Mouse (Mus musculus): ENCODE results near the gene Lrfn3. TPM values are rescaled to one million over a fixed set of nuclear protein-coding genes. Genes with fewer than 3 reads are reported as not detected.
A peak's percentile ranks its signal among the peaks of the same experiment; 100 is the strongest.

Gene Lrfn3
- 1.9 and 2.0 TPM in 2 replicates for polyA plus RNA-seq (2015; fragmentation: Nextera tagmentation; extraction: Ambion mirVana)

GRCm38 (mm10) chr7:30362652-30363343 lies at the start of gene Lrfn3:
TSS of gene Lrfn3 (minus strand) at chr7:30362772.
- Histone ChIP-seq H3K27ac (replicated peaks) (no peak within 1 kb of the TSS), H3K36me3 (replicated peaks) (no peaks in the 10 kb centered on the region), H3K4me2 (peak within 1 kb of the TSS; percentile 58), H3K27me3 (peaks cover 30% of the 10 kb centered on the region), H3K4me1 (replicated peaks) (peaks cover 5% of the 10 kb centered on the region; the same call in 1 of the 2 replicates), H3K9me3 (replicated peaks) (no peaks in the 10 kb centered on the region), H3K4me3 (replicated peaks) (peak within 1 kb of the TSS; percentile 51), H3K9ac (peak within 1 kb of the TSS; percentile 40; the same call in 1 of the 2 replicates)
- no peak for ATAC-seq (ENCODE audit: insufficient read depth)
- 2% methylated on average over 51 of the region's 55 CpGs for WGBS (ENCODE audit: insufficient replicate concordance)

GRCm38 (mm10) chr7:30411023-30411422 lies 48.5 kb upstream of the Lrfn3 start:
- Histone ChIP-seq H3K4me2 (no peak overlapping the region), H3K4me1 (replicated peaks) (peaks cover 10% of the 10 kb centered on the region; the same call in 1 of the 2 replicates), H3K27me3 (no peaks in the 10 kb centered on the region), H3K4me3 (replicated peaks) (no peak overlapping the region), H3K9ac (no peak overlapping the region), H3K27ac (replicated peaks) (no peak overlapping the region), H3K36me3 (replicated peaks) (no peaks in the 10 kb centered on the region), H3K9me3 (replicated peaks) (no peaks in the 10 kb centered on the region)
- no peak for ATAC-seq (ENCODE audit: insufficient read depth)
- 39% methylated on average over 3 of the region's 3 CpGs for WGBS (ENCODE audit: insufficient replicate concordance)

- ATAC-seq (ENCODE audit: insufficient read depth), result no peak
- H3K4me1 ChIP-seq (replicated peaks), result peaks cover 10% of the 10 kb centered on the region; the same call in 1 of the 2 replicates
- H3K9me3 ChIP-seq (replicated peaks), result no peaks in the 10 kb centered on the region
- H3K27me3 ChIP-seq, result no peaks in the 10 kb centered on the region
- H3K4me2 ChIP-seq, result no peak overlapping the region
- no peaks in the 10 kb centered on the region for H3K36me3 ChIP-seq (replicated peaks)
- H3K27ac ChIP-seq (replicated peaks), result no peak overlapping the region
- H3K4me3 ChIP-seq (replicated peaks), result no peak overlapping the region
- WGBS (ENCODE audit: insufficient replicate concordance), result 51% methylated on average over 2 of the region's 2 CpGs
- no peak overlapping the region for H3K9ac ChIP-seq
These were observed 47.2 kb upstream of the Lrfn3 start for GRCm38 (mm10) chr7:30409789-30410188.

- no peaks in the 10 kb centered on the region for H3K36me3 ChIP-seq (replicated peaks)
- WGBS (ENCODE audit: insufficient replicate concordance), result 60% methylated on average over 3 of the region's 3 CpGs
- H3K27ac ChIP-seq (replicated peaks), result no peak overlapping the region
- H3K9ac ChIP-seq, result no peak overlapping the region
- no peaks in the 10 kb centered on the region for H3K27me3 ChIP-seq
- H3K9me3 ChIP-seq (replicated peaks), result no peaks in the 10 kb centered on the region
- H3K4me1 ChIP-seq (replicated peaks), result peaks cover 10% of the 10 kb centered on the region; the same call in 1 of the 2 replicates
- H3K4me2 ChIP-seq, result no peak overlapping the region
- no peak overlapping the region for H3K4me3 ChIP-seq (replicated peaks)
- no peak for ATAC-seq (ENCODE audit: insufficient read depth)
These were observed 46.1 kb upstream of the Lrfn3 start for GRCm38 (mm10) chr7:30408639-30409038.

- Histone ChIP-seq H3K9ac (no peak overlapping the region), H3K27me3 (no peaks in the 10 kb centered on the region), H3K36me3 (replicated peaks) (no peaks in the 10 kb centered on the region), H3K4me2 (no peak overlapping the region), H3K9me3 (replicated peaks) (no peaks in the 10 kb centered on the region), H3K4me3 (replicated peaks) (no peak overlapping the region), H3K27ac (replicated peaks) (no peak overlapping the region), H3K4me1 (replicated peaks) (no peaks in the 10 kb centered on the region)
- no peak for ATAC-seq (ENCODE audit: insufficient read depth)
- WGBS (ENCODE audit: insufficient replicate concordance), result 34% methylated on average over 4 of the region's 4 CpGs
These were observed 39.8 kb upstream of the Lrfn3 start for GRCm38 (mm10) chr7:30402343-30402742.

- Histone ChIP-seq H3K4me2 (no peak overlapping the region), H3K4me3 (replicated peaks) (no peak overlapping the region), H3K36me3 (replicated peaks) (no peaks in the 10 kb centered on the region), H3K4me1 (replicated peaks) (no peaks in the 10 kb centered on the region), H3K27ac (replicated peaks) (no peak overlapping the region), H3K9me3 (replicated peaks) (no peaks in the 10 kb centered on the region), H3K27me3 (no peaks in the 10 kb centered on the region), H3K9ac (no peak overlapping the region)
- WGBS (ENCODE audit: insufficient replicate concordance), result 57% methylated on average over 7 of the region's 7 CpGs
- ATAC-seq (ENCODE audit: insufficient read depth), result no peak
These were observed 37.1 kb upstream of the Lrfn3 start for GRCm38 (mm10) chr7:30399671-30400070.

GRCm38 (mm10) chr7:30394871-30395270 lies 32.3 kb upstream of the Lrfn3 start:
- Histone ChIP-seq H3K4me2 (no peak overlapping the region), H3K27ac (replicated peaks) (no peak overlapping the region)

GRCm38 (mm10) chr7:30394379-30394778 lies 31.8 kb upstream of the Lrfn3 start:
- Histone ChIP-seq H3K4me1 (replicated peaks) (peaks cover 5% of the 10 kb centered on the region; the same call in 1 of the 2 replicates), H3K9me3 (replicated peaks) (no peaks in the 10 kb centered on the region), H3K36me3 (replicated peaks) (no peaks in the 10 kb centered on the region), H3K9ac (no peak overlapping the region), H3K4me2 (no peak overlapping the region), H3K27me3 (no peaks in the 10 kb centered on the region), H3K4me3 (replicated peaks) (no peak overlapping the region), H3K27ac (replicated peaks) (peak overlapping the region; percentile 67)
- peak; percentile 70 for ATAC-seq (ENCODE audit: insufficient read depth)
- 13% methylated on average over 11 of the region's 11 CpGs for WGBS (ENCODE audit: insufficient replicate concordance)

More at GRCm38 (mm10) chr7:30394871-30395270, 32.3 kb upstream of the Lrfn3 start:
- H3K4me3 ChIP-seq (replicated peaks), result no peak overlapping the region
- peaks cover 5% of the 10 kb centered on the region; the same call in 1 of the 2 replicates for H3K4me1 ChIP-seq (replicated peaks)
- ATAC-seq (ENCODE audit: insufficient read depth), result no peak
- H3K36me3 ChIP-seq (replicated peaks), result no peaks in the 10 kb centered on the region
- 47% methylated on average over 2 of the region's 2 CpGs for WGBS (ENCODE audit: insufficient replicate concordance)
- H3K27me3 ChIP-seq, result no peaks in the 10 kb centered on the region
- H3K9ac ChIP-seq, result no peak overlapping the region
- H3K9me3 ChIP-seq (replicated peaks), result no peaks in the 10 kb centered on the region

GRCm38 (mm10) chr7:30393631-30394030 lies 31.1 kb upstream of the Lrfn3 start:
- Histone ChIP-seq H3K9me3 (replicated peaks) (no peaks in the 10 kb centered on the region), H3K4me2 (no peak overlapping the region), H3K36me3 (replicated peaks) (no peaks in the 10 kb centered on the region), H3K9ac (no peak overlapping the region), H3K27me3 (no peaks in the 10 kb centered on the region), H3K27ac (replicated peaks) (peak overlapping the region; percentile 67), H3K4me3 (replicated peaks) (no peak overlapping the region), H3K4me1 (replicated peaks) (peaks cover 5% of the 10 kb centered on the region; the same call in 1 of the 2 replicates)
- no peak for ATAC-seq (ENCODE audit: insufficient read depth)
- 56% methylated on average over 4 of the region's 4 CpGs for WGBS (ENCODE audit: insufficient replicate concordance)

GRCm38 (mm10) chr7:30392746-30393520 lies 30.4 kb upstream of the Lrfn3 start:
- ATAC-seq (ENCODE audit: insufficient read depth), result no peak
- peaks cover 5% of the 10 kb centered on the region; the same call in 1 of the 2 replicates for H3K4me1 ChIP-seq (replicated peaks)
- no peak overlapping the region for H3K27ac ChIP-seq (replicated peaks)
- H3K27me3 ChIP-seq, result no peaks in the 10 kb centered on the region
- no peak overlapping the region for H3K4me2 ChIP-seq
- no peaks in the 10 kb centered on the region for H3K36me3 ChIP-seq (replicated peaks)
- 35% methylated on average over 4 of the region's 4 CpGs for WGBS (ENCODE audit: insufficient replicate concordance)
- H3K4me3 ChIP-seq (replicated peaks), result no peak overlapping the region
- no peak overlapping the region for H3K9ac ChIP-seq
- no peaks in the 10 kb centered on the region for H3K9me3 ChIP-seq (replicated peaks)

- Histone ChIP-seq H3K4me3 (replicated peaks) (no peak overlapping the region), H3K4me2 (no peak overlapping the region), H3K9ac (no peak overlapping the region), H3K4me1 (replicated peaks) (no peaks in the 10 kb centered on the region), H3K9me3 (replicated peaks) (no peaks in the 10 kb centered on the region), H3K27ac (replicated peaks) (no peak overlapping the region), H3K36me3 (replicated peaks) (no peaks in the 10 kb centered on the region), H3K27me3 (no peaks in the 10 kb centered on the region)
- 61% methylated on average over 9 of the region's 9 CpGs for WGBS (ENCODE audit: insufficient replicate concordance)
- no peak for ATAC-seq (ENCODE audit: insufficient read depth)
These were observed 21.5 kb upstream of the Lrfn3 start for GRCm38 (mm10) chr7:30384106-30384505.
